Mouse (Mus musculus) heart, adult 2 months (tissue): Measurements from ENCODE around the gene Gmeb1. TPM values are rescaled to one million over a fixed set of nuclear protein-coding genes. Genes with fewer than 3 reads are reported as not detected.
"Not testable (repeated sequence)": the region's sequence is repeated elsewhere in the genome, so short reads cannot be mapped to it uniquely, and the experiment has no call there.

Experiments
- DNase-seq, 2 experiments: peaks; one replicate each; pipeline ENCODE4 v3.0.0; 2021
- H3K27ac ChIP-seq: fragments of 200-600 bp; 2 replicates; pipeline ENCODE4 v1.8.1; 2022
- H3K27me3 ChIP-seq: fragments of 200-500 bp; 2 replicates; pipeline ENCODE4 v1.6.1; 2012; ENCODE audit warnings: mild to moderate bottlenecking, low read length, inconsistent platforms, mixed read lengths; ENCODE audit not compliant: control insufficient read depth, insufficient read depth
- H3K36me3 ChIP-seq: fragments of 200-500 bp; 2 replicates; pipeline ENCODE4 v1.6.1; 2012; ENCODE audit warnings: low read length, inconsistent platforms; ENCODE audit not compliant: control insufficient read depth, insufficient read depth
- H3K4me1 ChIP-seq: fragments of 200-500 bp; 2 replicates; pipeline ENCODE4 v1.6.1; 2011; ENCODE audit warnings: low read length; ENCODE audit not compliant: control insufficient read depth, insufficient read depth
- H3K4me3 ChIP-seq: fragments of 200-600 bp; 2 replicates; pipeline ENCODE4 v1.8.1; 2022
- H3K79me2 ChIP-seq: fragments of 200-500 bp; replicated peaks from 2 replicates; pipeline ENCODE4 v1.6.1; 2012; ENCODE audit warnings: mild to moderate bottlenecking, inconsistent platforms, low read length, moderate library complexity, mixed read lengths; ENCODE audit not compliant: control insufficient read depth, insufficient read depth
- H3K9ac ChIP-seq: fragments of 200-500 bp; 2 replicates; pipeline ENCODE4 v1.6.1; 2012; ENCODE audit warnings: low read depth, mild to moderate bottlenecking, control low read depth, inconsistent platforms, low read length, mixed read lengths
- CTCF ChIP-seq: fragments of 200-600 bp; IDR thresholded peaks from 2 replicates; pipeline ENCODE4 v1.8.1; 2022; ENCODE audit warnings: antibody characterized with exemption, mild to moderate bottlenecking, moderate library complexity
- EP300 ChIP-seq: fragments of 200-500 bp; IDR thresholded peaks from 2 replicates; pipeline ENCODE4 v1.6.1; 2011; ENCODE audit warnings: low read depth, low read length, control low read depth; ENCODE audit not compliant: insufficient read depth
- POLR2A ChIP-seq: fragments of 200-500 bp; IDR thresholded peaks from 2 replicates; pipeline ENCODE4 v1.6.1; 2011; ENCODE audit warnings: mild to moderate bottlenecking, low read depth, low read length, control low read depth; ENCODE audit not compliant: insufficient read depth
- WGBS: fragments of 180-500 bp; shearing (Covaris S2); methylation state at CpG from one replicate; pipeline ENCODE4 v1.1.7; 2018; 5-methylcytosine and 5-hydroxymethylcytosine counted together
- intact Hi-C: fragments of 180-260 bp; cut with DNase I; formaldehyde crosslinking; loops from one replicate; pipeline ENCODE4 v1.15.1; 2025
- polyA plus RNA-seq: library from polyadenylated mRNA; depleted of rRNA; stranded (reverse); fragments of >200 nt; gene quantifications from 2 replicates; pipeline ENCODE4 v1.2.3, GENCODE M21; 2012
- total RNA-seq, 2 experiments: library from RNA; stranded (reverse); gene quantifications; 2 replicates each; pipeline ENCODE4 v1.2.3; 2021

Gmeb1 gene
- total and polyA plus RNA-seq, 3 experiments = 7.7 to 10.0 (median 8.5) TPM

- H3K9ac ChIP-seq = no peak overlapping the region
- no peaks in the 10 kb centered on the region for H3K36me3 ChIP-seq
Observed at GRCm38 (mm10) chr4:132241208-132241607, 20.2 kb downstream of the Gmeb1 start.

GRCm38 (mm10) chr4:132240367-132240766 is 21.0 kb downstream of the Gmeb1 start:
- no peaks in the 10 kb centered on the region for H3K36me3 ChIP-seq
- 67% methylated on average over 3 of the region's 3 CpGs for WGBS

More at GRCm38 (mm10) chr4:132241208-132241607, 20.2 kb downstream of the Gmeb1 start:
- Histone ChIP-seq H3K27me3 (no peaks in the 10 kb centered on the region), H3K4me3 (no peak overlapping the region), H3K4me1 (no peaks in the 10 kb centered on the region), H3K79me2 (no peaks in the 10 kb centered on the region), H3K27ac (no peak overlapping the region)
- 63% methylated on average over 3 of the region's 3 CpGs for WGBS
- intact Hi-C loops = no loop called here
- TF ChIP-seq CTCF (no peak), POLR2A (no peak), EP300 (no peak)
- no peak for DNase-seq

GRCm38 (mm10) chr4:132238356-132238755 is 23.0 kb downstream of the Gmeb1 start:
- no peaks in the 10 kb centered on the region for H3K36me3 ChIP-seq
- H3K4me1 ChIP-seq = no peaks in the 10 kb centered on the region
- H3K4me3 ChIP-seq = no peak overlapping the region
- no peak for DNase-seq
- 88% methylated on average over 4 of the region's 4 CpGs for whole genome bisulfite sequencing
- no peaks in the 10 kb centered on the region for H3K79me2 ChIP-seq
- no peak overlapping the region for H3K27ac ChIP-seq
- intact Hi-C loops = no loop called here
- no peaks in the 10 kb centered on the region for H3K27me3 ChIP-seq
- H3K9ac ChIP-seq = no peak overlapping the region
- TF ChIP-seq CTCF = no peak
- no peak for TF ChIP-seq POLR2A
- TF ChIP-seq EP300 = no peak

More at GRCm38 (mm10) chr4:132240367-132240766, 21.0 kb downstream of the Gmeb1 start:
- intact Hi-C loops = no loop called here
- Histone ChIP-seq H3K27ac (no peak overlapping the region), H3K27me3 (no peaks in the 10 kb centered on the region), H3K79me2 (no peaks in the 10 kb centered on the region), H3K9ac (no peak overlapping the region), H3K4me3 (no peak overlapping the region), H3K4me1 (no peaks in the 10 kb centered on the region)
- no peak for DNase-seq
- no peak for TF ChIP-seq CTCF
- TF ChIP-seq EP300 = no peak
- no peak for TF ChIP-seq POLR2A

- Histone ChIP-seq H3K9ac (no peak overlapping the region), H3K27me3 (no peaks in the 10 kb centered on the region), H3K4me3 (no peak overlapping the region), H3K27ac (no peak overlapping the region), H3K4me1 (no peaks in the 10 kb centered on the region), H3K36me3 (no peaks in the 10 kb centered on the region), H3K79me2 (no peaks in the 10 kb centered on the region)
- no peak for DNase-seq
- WGBS = 92% methylated on average over 8 of the region's 8 CpGs
- TF ChIP-seq EP300 (no peak), POLR2A (no peak), CTCF (no peak)
- intact Hi-C loops = no loop called here
Observed at GRCm38 (mm10) chr4:132234710-132235109, 26.7 kb downstream of the Gmeb1 start.

GRCm38 (mm10) chr4:132230422-132230821 is 31.0 kb downstream of the Gmeb1 start:
- 90% methylated on average over 5 of the region's 5 CpGs for WGBS
- no peak overlapping the region for H3K27ac ChIP-seq
- H3K4me3 ChIP-seq = no peak overlapping the region
- intact Hi-C loops = no loop called here
- no peak overlapping the region for H3K9ac ChIP-seq
- no peak for TF ChIP-seq POLR2A
- no peak for TF ChIP-seq CTCF
- TF ChIP-seq EP300 = no peak
- no peaks in the 10 kb centered on the region for H3K27me3 ChIP-seq
- no peaks in the 10 kb centered on the region for H3K4me1 ChIP-seq
- no peak for DNase-seq
- no peaks in the 10 kb centered on the region for H3K79me2 ChIP-seq
- no peaks in the 10 kb centered on the region for H3K36me3 ChIP-seq

GRCm38 (mm10) chr4:132222001-132222400 is 39.4 kb downstream of the Gmeb1 start:
- 97% methylated on average over 5 of the region's 5 CpGs for WGBS
- H3K27ac ChIP-seq, intact Hi-C loops, DNase-seq, H3K27me3 ChIP-seq, H3K4me1 ChIP-seq, H3K79me2 ChIP-seq, H3K36me3 ChIP-seq, H3K9ac ChIP-seq, H3K4me3 ChIP-seq: not testable (repeated sequence)

- not testable (repeated sequence) for H3K79me2 ChIP-seq, DNase-seq, H3K27ac ChIP-seq, H3K27me3 ChIP-seq, H3K36me3 ChIP-seq, H3K9ac ChIP-seq, H3K4me3 ChIP-seq, H3K4me1 ChIP-seq
- WGBS = 83% methylated on average over 4 of the region's 6 CpGs
- intact Hi-C loops = loop anchor here (10.0 kb wide), 1 partner anchor 296 kb away; the partner anchor contains the start of gene Sesn2
Observed at GRCm38 (mm10) chr4:132218439-132218838, 43.0 kb downstream of the Gmeb1 start.
